Mouse (Mus musculus) limb, embryonic 15.5 days (tissue): ENCODE measurements around the gene Fmo1. TPM values are rescaled to one million over a fixed set of nuclear protein-coding genes. Genes with fewer than 3 reads are reported as not detected.

ENCODE experiments used
- polyA plus RNA-seq: library from polyadenylated mRNA; unstranded; fragments of >200 nt; fragmentation: Nextera tagmentation; extraction: Ambion mirVana; gene quantifications from 2 replicates; pipeline ENCODE4 v1.2.1, GENCODE M21; 2015

The Fmo1 gene
- polyA plus RNA-seq, 1 experiment from 2014 or later: 37.2 TPM

Other genes starting within 250 kb of the Fmo1 start
- gene Myoc, start 227.5 kb downstream of the Fmo1 start, polyA plus RNA-seq: 0.15 and 0.46 TPM in 2 replicates
- not detected in 2 replicates for gene Myocos, start 208.4 kb downstream of the Fmo1 start, polyA plus RNA-seq
- 134 and 135 TPM in 2 replicates for gene Prrc2c, start 126.1 kb downstream of the Fmo1 start, polyA plus RNA-seq
- gene Fmo4, start 52.6 kb downstream of the Fmo1 start, polyA plus RNA-seq: 0.16 and 0.79 TPM in 2 replicates
- gene Fmo2, start 32.1 kb upstream of the Fmo1 start, polyA plus RNA-seq: 3.0 and 4.8 TPM in 2 replicates
- gene Fmo6, start 70.9 kb upstream of the Fmo1 start, polyA plus RNA-seq: 0.36 and 0.55 TPM in 2 replicates
- gene Fmo3, start 117.9 kb upstream of the Fmo1 start, polyA plus RNA-seq: not detected in 2 replicates
- gene Mroh9, start 219.1 kb upstream of the Fmo1 start, polyA plus RNA-seq: not detected in 2 replicates